Mouse (Mus musculus) heart, embryonic 10.5 days (tissue): ENCODE results near the gene Stat2. TPM values are rescaled to one million over a fixed set of nuclear protein-coding genes. Genes with fewer than 3 reads are reported as not detected.

Experiments used
- DNase-seq: peaks from one replicate; pipeline ENCODE4 v3.0.0-alpha.2; 2017; ENCODE audit warnings: low spot score
- H3K27ac ChIP-seq: fragments of 300-500 bp; sonication (generic); 2 replicates; pipeline ENCODE4 v1.5.1; 2016; ENCODE audit warnings: mild to moderate bottlenecking
- H3K27me3 ChIP-seq: fragments of 300-500 bp; sonication (generic); 2 replicates; pipeline ENCODE4 v1.6.1; 2016; ENCODE audit warnings: mild to moderate bottlenecking; ENCODE audit not compliant: poor library complexity, insufficient read depth, severe bottlenecking
- H3K36me3 ChIP-seq: fragments of 300-500 bp; sonication (generic); 2 replicates; pipeline ENCODE4 v1.6.1; 2016; ENCODE audit warnings: mild to moderate bottlenecking, moderate library complexity
- H3K4me1 ChIP-seq: fragments of 300-500 bp; sonication (generic); 2 replicates; pipeline ENCODE4 v1.6.1; 2016; ENCODE audit warnings: mild to moderate bottlenecking
- H3K4me3 ChIP-seq: fragments of 300-500 bp; sonication (generic); 2 replicates; pipeline ENCODE4 v1.5.1; 2016; ENCODE audit warnings: mild to moderate bottlenecking, moderate library complexity
- H3K9me3 ChIP-seq: fragments of 300-500 bp; sonication (generic); 2 replicates; pipeline ENCODE4 v1.6.1; 2016; ENCODE audit warnings: mild to moderate bottlenecking, moderate library complexity
- WGBS: fragments of 180-500 bp; shearing (Covaris S2); methylation state at CpG from one replicate; pipeline ENCODE4 v1.1.7; 2016; 5-methylcytosine and 5-hydroxymethylcytosine counted together
- polyA plus RNA-seq: library from polyadenylated mRNA; unstranded; fragments of >200 nt; fragmentation: Nextera tagmentation; extraction: Ambion mirVana; gene quantifications from 2 replicates; pipeline ENCODE4 v1.2.1, GENCODE M21; 2016

Stat2 gene
- polyA plus RNA-seq, 1 experiment from 2014 or later, result 10.8 TPM

GRCm38 (mm10) chr10:128338415-128338814 is 68.1 kb downstream of the Stat2 start:
- H3K27ac ChIP-seq, result peak overlapping the region; percentile 98
- peaks cover 14% of the 10 kb centered on the region for H3K36me3 ChIP-seq
- DNase-seq, result peak; percentile 74
- H3K9me3 ChIP-seq, result no peaks in the 10 kb centered on the region
- H3K4me1 ChIP-seq, result peaks cover 52% of the 10 kb centered on the region
- no peaks in the 10 kb centered on the region for H3K27me3 ChIP-seq
- peak overlapping the region; percentile 84 for H3K4me3 ChIP-seq
- WGBS, result 19% methylated on average over 5 of the region's 5 CpGs

GRCm38 (mm10) chr10:128338948-128339347 is 68.6 kb downstream of the Stat2 start:
- DNase-seq, result no peak
- 51% methylated on average over 2 of the region's 2 CpGs for WGBS
- Histone ChIP-seq H3K4me3 (peak overlapping the region; percentile 84), H3K9me3 (no peaks in the 10 kb centered on the region), H3K27ac (peak overlapping the region; percentile 98; the same call in 1 of the 2 replicates), H3K36me3 (peaks cover 14% of the 10 kb centered on the region), H3K4me1 (peaks cover 55% of the 10 kb centered on the region), H3K27me3 (no peaks in the 10 kb centered on the region)

- peaks cover 66% of the 10 kb centered on the region for H3K4me1 ChIP-seq
Observed at GRCm38 (mm10) chr10:128340257-128340656, 69.9 kb downstream of the Stat2 start.

More at GRCm38 (mm10) chr10:128340257-128340656, 69.9 kb downstream of the Stat2 start:
- H3K27ac ChIP-seq, result no peak overlapping the region
- H3K4me3 ChIP-seq, result no peak overlapping the region; the same call in 1 of the 2 replicates
- no peak for DNase-seq
- H3K27me3 ChIP-seq, result no peaks in the 10 kb centered on the region
- no peaks in the 10 kb centered on the region for H3K9me3 ChIP-seq
- peaks cover 14% of the 10 kb centered on the region for H3K36me3 ChIP-seq
- 59% methylated on average over 2 of the region's 2 CpGs for WGBS

Other genes starting within 250 kb of the Stat2 start
- 639 and 790 TPM in 2 replicates for gene Naca, start 235.0 kb upstream of the Stat2 start, polyA plus RNA-seq
- 403 and 465 TPM in 2 replicates for gene Ptges3, start 211.6 kb upstream of the Stat2 start, polyA plus RNA-seq
- 3,536 and 4,735 TPM in 2 replicates for gene Atp5b, start 187.3 kb upstream of the Stat2 start, polyA plus RNA-seq
- gene Baz2a, start 179.0 kb upstream of the Stat2 start, polyA plus RNA-seq, result 10.1 and 12.0 TPM in 2 replicates
- gene Rbms2, start 90.3 kb upstream of the Stat2 start, polyA plus RNA-seq, result 32.5 and 38.6 TPM in 2 replicates
- gene Gls2, start 76.1 kb upstream of the Stat2 start, polyA plus RNA-seq, result 0.86 and 1.1 TPM in 2 replicates
- gene Spryd4, start 58.8 kb upstream of the Stat2 start, polyA plus RNA-seq, result 37.9 and 41.9 TPM in 2 replicates
- gene Mip, start 44.7 kb upstream of the Stat2 start, polyA plus RNA-seq, result not detected in 2 replicates
- 48.1 and 69.3 TPM in 2 replicates for gene Timeless, start 38.5 kb upstream of the Stat2 start, polyA plus RNA-seq
- gene Apon, start 16.5 kb upstream of the Stat2 start, polyA plus RNA-seq, result 0.18 and 0.23 TPM in 2 replicates
- gene Apof, start 1.9 kb upstream of the Stat2 start, polyA plus RNA-seq, result 0.11 and 3.9 TPM in 2 replicates
- gene Il23a, start 28.2 kb downstream of the Stat2 start, polyA plus RNA-seq, result 0.25 and 0.48 TPM in 2 replicates
- gene Pan2, start 32.8 kb downstream of the Stat2 start, polyA plus RNA-seq, result 29.9 and 31.4 TPM in 2 replicates
- 220 and 255 TPM in 2 replicates for gene Cnpy2, start 51.9 kb downstream of the Stat2 start, polyA plus RNA-seq
- 347 and 474 TPM in 2 replicates for gene Cs, start 67.2 kb downstream of the Stat2 start, polyA plus RNA-seq
- gene Coq10a, start 98.4 kb downstream of the Stat2 start, polyA plus RNA-seq, result 9.7 and 10.7 TPM in 2 replicates
- 10.9 and 12.7 TPM in 2 replicates for gene Ankrd52, start 106.6 kb downstream of the Stat2 start, polyA plus RNA-seq
- 0.07 and 2.4 TPM in 2 replicates for gene Slc39a5, start 130.7 kb downstream of the Stat2 start, polyA plus RNA-seq
- gene Nabp2, start 140.9 kb downstream of the Stat2 start, polyA plus RNA-seq, result 76.5 and 87.9 TPM in 2 replicates
- 31.0 and 34.3 TPM in 2 replicates for gene Rnf41, start 141.1 kb downstream of the Stat2 start, polyA plus RNA-seq
- gene Smarcc2, start 188.7 kb downstream of the Stat2 start, polyA plus RNA-seq, result 66.0 and 68.7 TPM in 2 replicates
- gene Myl6, start 223.6 kb downstream of the Stat2 start, polyA plus RNA-seq, result 1,508 and 1,550 TPM in 2 replicates
- 3.2 and 4.0 TPM in 2 replicates for gene Myl6b, start 228.1 kb downstream of the Stat2 start, polyA plus RNA-seq